Mouse (Mus musculus) ES-Bruce4 (cell line): Measurements from ENCODE around the gene Mrpl58.

Experiments
- CTCF ChIP-seq: IDR thresholded peaks from one replicate; pipeline ENCODE4 v1.8.1; 2011; ENCODE audit warnings: low read depth, low read length
- EP300 ChIP-seq: IDR thresholded peaks from 2 replicates; pipeline ENCODE4 v1.6.1; 2011; ENCODE audit warnings: low read depth, low read length; ENCODE audit not compliant: insufficient read depth
- POLR2A ChIP-seq: IDR thresholded peaks from one replicate; pipeline ENCODE4 v1.8.1; 2011; ENCODE audit warnings: low read length; ENCODE audit not compliant: insufficient read depth

DNA sequence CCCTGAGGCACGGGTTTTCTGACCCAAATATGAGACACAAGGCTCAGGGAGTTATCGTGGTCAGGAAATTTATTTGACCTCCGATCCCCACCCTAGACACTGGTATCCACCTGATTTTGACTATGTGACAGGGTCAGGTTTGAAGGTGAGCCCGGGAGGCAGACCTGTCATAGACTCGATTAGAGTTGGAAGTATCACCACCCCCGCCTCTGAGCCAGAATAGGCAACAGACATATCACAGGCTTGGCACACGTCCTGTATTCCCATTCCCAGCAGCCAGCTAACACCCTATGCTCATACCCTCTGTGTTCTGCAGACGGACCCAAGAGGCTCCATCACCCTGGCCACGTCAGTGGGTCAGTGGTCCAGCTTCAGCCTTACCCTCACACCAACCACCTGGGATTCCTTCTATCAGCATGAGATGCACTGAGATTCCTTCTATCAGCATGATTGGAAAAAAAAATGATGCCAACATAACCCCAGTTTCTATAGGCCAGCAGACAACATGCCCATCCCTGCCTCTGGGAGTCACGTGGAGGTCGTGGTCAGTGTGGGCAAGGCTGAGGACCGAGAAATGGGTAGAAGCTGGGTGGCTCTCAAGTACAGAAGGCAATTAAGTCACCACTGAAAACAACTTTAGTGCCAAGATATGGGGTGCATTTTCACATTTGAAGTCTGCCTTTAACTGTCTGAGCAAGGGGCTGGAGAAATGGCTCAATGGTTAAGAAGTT is 28.7 kb upstream of the Mrpl58 start:
- no peak for TF ChIP-seq CTCF
- TF ChIP-seq EP300: no peak
- TF ChIP-seq POLR2A: no peak
